Mouse (Mus musculus) embryonic facial prominence, embryonic 14.5 days (tissue): ENCODE measurements around the gene Haus2. TPM values are rescaled to one million over a fixed set of nuclear protein-coding genes. Genes with fewer than 3 reads are reported as not detected.

Experiments used
- ATAC-seq: fragments of 200-750 bp; cut with Nextera tagmentation; 2 replicates; pipeline ENCODE4 v1.8.0; 2017; ENCODE audit warnings: low read depth, moderate number of reproducible peaks, moderate TSS enrichment
- DNase-seq: peaks from one replicate; pipeline ENCODE4 v3.0.0-alpha.2; 2015; ENCODE audit warnings: low spot score
- H3K27ac ChIP-seq: fragments of 300-500 bp; sonication (generic); replicated peaks from 2 replicates; pipeline ENCODE4 v1.5.1; 2014; ENCODE audit warnings: low read depth, mild to moderate bottlenecking, low read length, moderate library complexity
- H3K27me3 ChIP-seq: fragments of 300-500 bp; sonication (generic); replicated peaks from 2 replicates; pipeline ENCODE4 v1.6.1; 2014; ENCODE audit warnings: low read length; ENCODE audit not compliant: control insufficient read depth, insufficient read depth
- H3K36me3 ChIP-seq: fragments of 300-500 bp; sonication (generic); 2 replicates; pipeline ENCODE4 v1.6.1; 2014; ENCODE audit warnings: low read length, mixed read lengths; ENCODE audit not compliant: control insufficient read depth, insufficient read depth
- H3K4me1 ChIP-seq: fragments of 300-500 bp; sonication (generic); 2 replicates; pipeline ENCODE4 v1.6.1; 2014; ENCODE audit warnings: antibody characterized with exemption, low read length; ENCODE audit not compliant: control insufficient read depth, insufficient read depth
- H3K4me2 ChIP-seq: fragments of 300-500 bp; sonication (generic); 2 replicates; pipeline ENCODE4 v1.6.1; 2014; ENCODE audit warnings: low read depth, mild to moderate bottlenecking, low read length, moderate library complexity, mixed read lengths
- H3K4me3 ChIP-seq: fragments of 300-500 bp; sonication (generic); 2 replicates; pipeline ENCODE4 v1.5.1; 2014; ENCODE audit warnings: low read depth, mild to moderate bottlenecking, low read length
- H3K9ac ChIP-seq: fragments of 300-500 bp; sonication (generic); 2 replicates; pipeline ENCODE4 v1.6.1; 2014; ENCODE audit warnings: low read depth, mild to moderate bottlenecking, low read length, moderate library complexity, mixed read lengths
- H3K9me3 ChIP-seq: fragments of 300-500 bp; sonication (generic); 2 replicates; pipeline ENCODE4 v1.6.1; 2016; ENCODE audit warnings: low read length; ENCODE audit not compliant: control insufficient read depth
- WGBS: fragments of 180-500 bp; shearing (Covaris S2); extraction: QIAGEN DNeasy Blood & Tissue Kit; methylation state at CpG from one replicate; pipeline ENCODE4 v1.1.7; 2014; 5-methylcytosine and 5-hydroxymethylcytosine counted together
- polyA plus RNA-seq: library from polyadenylated mRNA; unstranded; fragments of >200 nt; fragmentation: Nextera tagmentation; extraction: Ambion mirVana; gene quantifications from 2 replicates; pipeline ENCODE4 v1.2.1, GENCODE M21; 2014

Gene Haus2
- polyA plus RNA-seq, 1 experiment from 2014 or later, result 17.7 TPM

DNA sequence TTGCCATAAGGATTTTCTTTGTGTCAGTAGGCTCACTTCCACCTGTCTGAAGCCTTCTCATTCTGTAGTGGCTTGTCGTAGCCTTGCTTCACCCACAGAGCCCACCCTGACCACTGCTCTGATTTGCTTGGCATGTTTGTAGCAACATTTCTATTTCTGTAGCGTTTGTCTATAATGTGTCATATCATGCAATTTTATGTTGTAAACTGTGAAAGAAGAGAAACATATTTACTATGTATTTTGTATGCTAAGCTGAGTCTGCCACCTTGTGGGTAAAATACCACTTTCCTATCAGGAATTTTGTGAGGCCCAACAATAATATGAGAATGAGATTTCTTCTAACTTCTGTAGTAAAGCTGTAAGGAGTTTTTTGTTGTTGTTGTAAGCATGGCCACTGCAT lies 61.1 kb downstream of the Haus2 start:
- no peak overlapping the region for H3K9ac ChIP-seq
- DNase-seq (peak; percentile 46), ATAC-seq (no peak)
- peaks cover 8% of the 10 kb centered on the region; the same call in 1 of the 2 replicates for H3K36me3 ChIP-seq
- H3K9me3 ChIP-seq, result no peaks in the 10 kb centered on the region
- WGBS, result 75% methylated on average over 2 of the region's 2 CpGs
- H3K4me2 ChIP-seq, result no peak overlapping the region
- no peaks in the 10 kb centered on the region for H3K4me1 ChIP-seq
- H3K4me3 ChIP-seq, result no peak overlapping the region
- no peak overlapping the region for H3K27ac ChIP-seq
- no peaks in the 10 kb centered on the region for H3K27me3 ChIP-seq

Other genes with a start within 250 kb of the Haus2 start
- 8.7 and 9.4 TPM in 2 replicates for gene Ganc, start 205.5 kb upstream of the Haus2 start, polyA plus RNA-seq
- 9.7 and 11.1 TPM in 2 replicates for gene Tmem87a, start 205.3 kb upstream of the Haus2 start, polyA plus RNA-seq
- gene Capn3, start 153.4 kb upstream of the Haus2 start, polyA plus RNA-seq, result 4.5 and 6.7 TPM in 2 replicates
- gene Zfp106, start 45.5 kb upstream of the Haus2 start, polyA plus RNA-seq, result 65.4 and 70.5 TPM in 2 replicates
- 47.8 and 51.2 TPM in 2 replicates for gene Snap23, start 41.7 kb upstream of the Haus2 start, polyA plus RNA-seq
- gene Lrrc57, start 137 bp downstream of the Haus2 start, polyA plus RNA-seq, result 16.7 and 19.9 TPM in 2 replicates
- gene Stard9, start 19.7 kb downstream of the Haus2 start, polyA plus RNA-seq, result 8.6 and 9.2 TPM in 2 replicates
- 9.3 and 10.6 TPM in 2 replicates for gene Cdan1, start 240.7 kb downstream of the Haus2 start, polyA plus RNA-seq
- gene Ttbk2, start 241.2 kb downstream of the Haus2 start, polyA plus RNA-seq, result 5.2 and 6.1 TPM in 2 replicates